Mouse (Mus musculus) CH12.LX (cell line): Measurements from ENCODE around the gene Rnf141.

Source experiments
- POLR2A ChIP-seq: IDR thresholded peaks from 2 replicates; pipeline ENCODE4 v1.6.1; 2011; ENCODE audit warnings: low read depth, mild to moderate bottlenecking, improper control_type of control experiment, low read length
- ZMIZ1 ChIP-seq: IDR thresholded peaks from 2 replicates; pipeline ENCODE4 v1.6.1; 2012; ENCODE audit warnings: low read depth, mild to moderate bottlenecking, inconsistent platforms, low read length, improper control_type of control experiment

DNA sequence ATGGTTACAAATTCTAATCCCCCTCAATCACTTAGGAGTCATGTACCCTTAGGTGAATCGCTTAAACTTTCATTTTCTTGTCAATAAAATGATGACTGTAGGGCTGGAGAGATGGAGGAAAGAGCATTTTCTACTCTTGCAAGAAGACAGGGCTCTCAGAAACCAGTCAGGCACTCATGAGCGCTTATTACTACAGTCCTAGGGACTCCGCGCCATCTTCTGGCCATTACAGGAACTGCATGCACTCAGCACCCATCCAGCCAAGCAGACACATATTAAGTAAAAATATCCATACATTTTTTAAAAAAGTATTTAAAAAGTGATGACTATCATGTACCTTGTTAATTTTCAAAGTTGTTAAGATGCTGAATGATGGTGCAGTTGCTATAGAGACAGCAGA is 43.2 kb downstream of the Rnf141 start:
- TF ChIP-seq POLR2A (no peak), ZMIZ1 (no peak)
